Mouse (Mus musculus) hindbrain, embryonic 14.5 days (tissue): ENCODE measurements at regions not wholly inside any gene's neighbourhood (a gene's known extent, or its start where the extent isn't known, plus 50 kb on each side); places are given as distances from the start of the nearest gene placed in this dataset.
A peak's percentile ranks its signal among the peaks of the same experiment; 100 is the strongest.

Experiments used
- ATAC-seq: fragments of 200-750 bp; cut with Nextera tagmentation; 2 replicates; pipeline ENCODE4 v1.8.0; 2017; ENCODE audit warnings: moderate number of reproducible peaks, mild to moderate bottlenecking, moderate TSS enrichment, moderate library complexity; ENCODE audit not compliant: low FRiP score
- DNase-seq: peaks from one replicate; pipeline ENCODE4 v3.0.0-alpha.2; 2015; ENCODE audit warnings: low spot score
- H3K27ac ChIP-seq: fragments of 300-500 bp; sonication (generic); 2 replicates; pipeline ENCODE4 v1.5.1; 2014; ENCODE audit warnings: mild to moderate bottlenecking, moderate library complexity
- H3K27me3 ChIP-seq: fragments of 300-500 bp; sonication (generic); 2 replicates; pipeline ENCODE4 v1.6.1; 2014; ENCODE audit warnings: mild to moderate bottlenecking, low read length, mixed read lengths; ENCODE audit not compliant: control insufficient read depth, insufficient read depth
- H3K36me3 ChIP-seq: fragments of 300-500 bp; sonication (generic); replicated peaks from 2 replicates; pipeline ENCODE4 v1.6.1; 2014; ENCODE audit not compliant: control insufficient read depth, insufficient read depth
- H3K4me1 ChIP-seq: fragments of 300-500 bp; sonication (generic); replicated peaks from 2 replicates; pipeline ENCODE4 v1.6.1; 2014; ENCODE audit warnings: antibody characterized with exemption, low read length, mixed read lengths; ENCODE audit not compliant: control insufficient read depth, insufficient read depth
- H3K4me2 ChIP-seq: fragments of 300-500 bp; sonication (generic); replicated peaks from 2 replicates; pipeline ENCODE4 v1.6.1; 2014; ENCODE audit warnings: mild to moderate bottlenecking, moderate library complexity
- H3K4me3 ChIP-seq: fragments of 300-500 bp; sonication (generic); replicated peaks from 2 replicates; pipeline ENCODE4 v1.5.1; 2014; ENCODE audit warnings: mild to moderate bottlenecking, low read length
- H3K9ac ChIP-seq: fragments of 300-500 bp; sonication (generic); 2 replicates; pipeline ENCODE4 v1.6.1; 2014
- H3K9me3 ChIP-seq: fragments of 300-500 bp; sonication (generic); 2 replicates; pipeline ENCODE4 v1.6.1; 2016; ENCODE audit warnings: low read length; ENCODE audit not compliant: control insufficient read depth
- WGBS: fragments of 180-500 bp; shearing (Covaris S2); extraction: QIAGEN DNeasy Blood & Tissue Kit; methylation state at CpG from one replicate; pipeline ENCODE4 v1.1.7; 2014; 5-methylcytosine and 5-hydroxymethylcytosine counted together

- H3K9ac ChIP-seq, result no peak overlapping the region
- H3K9me3 ChIP-seq, result peaks cover 5% of the 10 kb centered on the region
- ATAC-seq, result peak; percentile 27; the same call in 1 of the 2 replicates
- no peaks in the 10 kb centered on the region for H3K4me1 ChIP-seq
- H3K27me3 ChIP-seq, result no peaks in the 10 kb centered on the region
- no peak overlapping the region for H3K4me3 ChIP-seq
- no peak overlapping the region for H3K27ac ChIP-seq
- DNase-seq, result no peak
- 57% methylated on average over 2 of the region's 2 CpGs for WGBS
- no peaks in the 10 kb centered on the region for H3K36me3 ChIP-seq
- H3K4me2 ChIP-seq, result no peak overlapping the region
Observed at GRCm38 (mm10) chr4:73335218-73336104, 69.4 kb downstream of the Gm11487 start.
